Mouse (Mus musculus): ENCODE data around the gene Rhob.
A peak's percentile ranks its signal among the peaks of the same experiment; 100 is the strongest.

Gene Rhob

DNA sequence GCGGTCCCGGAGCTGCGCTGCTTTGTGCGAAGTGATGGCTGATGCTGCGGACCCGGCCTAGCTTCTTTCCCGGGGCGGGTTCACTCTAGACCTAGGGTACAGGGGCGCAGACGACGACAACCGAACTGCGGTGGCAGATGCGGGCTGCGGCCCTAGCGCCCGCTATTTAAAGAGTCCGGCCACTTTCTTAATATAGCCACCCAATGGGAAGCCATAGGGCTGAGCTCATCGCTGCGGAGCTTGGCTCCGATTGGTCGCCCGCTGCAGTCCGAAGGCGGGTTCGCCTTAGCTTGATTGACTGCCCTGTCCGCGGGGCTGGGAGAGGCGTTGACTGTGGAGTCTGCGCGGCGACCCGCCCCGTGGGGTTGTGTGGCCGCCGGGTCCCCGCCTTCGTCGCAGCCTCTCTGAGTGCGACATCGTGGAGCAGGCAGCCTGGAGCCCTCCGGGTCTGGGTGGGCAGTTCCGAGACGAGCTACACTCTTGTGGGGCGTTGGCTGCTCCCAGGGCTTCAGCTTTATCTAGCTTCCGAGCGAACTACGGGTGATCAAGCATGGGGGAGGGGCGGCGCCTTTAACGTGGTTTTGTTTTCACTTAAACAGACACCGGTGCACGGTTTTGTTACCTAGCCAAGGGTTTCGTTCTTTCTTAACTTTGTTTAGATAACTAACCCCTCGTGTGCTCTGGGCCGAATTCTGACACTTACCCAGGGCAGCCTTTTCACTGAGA lies at the start of gene Rhob:
TSS of gene Rhob (minus strand) at position 139 of the 726 bp plus-strand sequence.
- DNase-seq: peak; percentile 97 to 99

DNA sequence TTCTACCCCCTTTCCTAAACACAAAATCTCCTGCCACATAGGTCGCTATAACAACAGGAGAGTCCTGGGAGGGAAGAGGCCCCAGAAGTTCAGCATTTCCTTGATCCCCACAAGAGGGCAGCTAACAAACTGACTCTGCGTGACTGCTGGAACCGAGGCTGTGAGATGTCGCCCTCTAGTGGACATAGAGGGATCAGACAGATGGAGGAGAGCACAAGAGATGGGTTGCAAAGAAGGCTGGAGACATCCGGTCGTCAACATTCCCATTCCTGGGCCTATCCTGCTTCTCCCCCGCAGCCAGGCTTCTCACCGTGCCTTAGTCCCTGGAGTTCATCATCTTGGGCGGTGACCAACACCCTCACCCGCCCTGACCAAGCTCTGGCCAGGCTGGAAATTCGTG lies 47.5 kb upstream of the Rhob start:
- peak; percentile 69 to 83 for DNase-seq

DNA sequence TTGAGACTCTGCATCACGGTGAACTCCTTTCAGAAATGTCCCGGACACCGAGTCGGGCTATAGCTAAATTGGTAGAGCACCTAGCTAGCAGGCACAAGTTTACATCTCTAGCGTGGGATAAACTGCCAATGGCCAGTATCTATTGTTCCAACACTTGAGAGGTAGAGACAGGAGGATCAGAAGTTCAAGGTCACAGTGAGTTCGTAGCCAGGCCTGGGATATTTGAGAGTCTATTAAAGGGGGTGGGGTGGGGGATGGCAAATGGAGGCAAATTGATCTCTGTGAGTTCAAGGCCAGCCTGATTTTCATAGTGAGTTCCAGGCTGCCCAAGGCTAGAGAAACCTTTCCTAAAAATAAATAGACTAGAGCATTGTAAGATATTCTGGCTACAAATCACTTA lies 47.0 kb upstream of the Rhob start:
- no peak for DNase-seq

DNA sequence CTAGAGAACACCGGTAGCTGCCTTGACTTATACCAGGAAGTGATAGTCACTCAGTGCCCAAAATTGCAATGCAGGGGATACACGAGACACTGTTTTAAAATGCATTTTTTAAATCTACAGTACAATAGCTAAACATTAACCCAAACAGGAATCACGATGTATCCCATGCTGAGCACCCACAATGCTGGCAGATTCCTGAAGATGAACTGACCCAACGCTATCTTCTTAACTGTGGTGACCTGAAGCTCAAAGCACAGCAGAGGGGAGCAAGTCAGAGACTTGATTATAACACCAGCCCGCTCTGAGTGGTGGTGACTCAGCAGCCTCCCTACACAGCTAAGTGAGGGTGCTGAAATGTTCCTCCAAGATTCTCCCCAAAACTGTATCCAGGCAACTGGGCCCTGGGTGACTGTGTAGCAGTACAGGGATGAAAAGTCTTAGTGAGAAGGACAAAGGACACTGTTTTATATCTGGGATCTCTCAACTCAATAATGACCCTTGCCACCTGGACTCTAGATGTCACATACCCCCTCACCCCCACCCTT lies 45.3 kb upstream of the Rhob start:
- DNase-seq: no peak

DNA sequence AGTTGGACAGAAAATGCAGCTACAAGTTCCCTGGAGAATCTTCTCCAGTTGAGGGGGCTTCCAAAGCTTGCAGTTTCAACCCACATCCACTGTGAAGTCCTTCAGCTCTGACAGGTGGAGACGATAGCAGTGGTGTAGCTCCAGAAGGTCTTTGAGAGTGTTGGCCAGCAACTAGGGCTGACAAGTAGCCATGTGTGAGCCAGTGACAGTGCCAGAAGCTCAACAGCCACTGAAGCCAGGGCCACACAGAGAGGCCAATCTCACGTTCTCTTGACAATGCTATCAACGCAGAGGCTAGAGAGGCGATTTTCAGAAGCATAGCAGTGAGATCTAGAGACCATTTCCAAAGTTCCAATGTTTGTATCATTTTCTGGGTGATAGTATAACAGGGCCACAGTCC lies 42.6 kb upstream of the Rhob start:
- DNase-seq: no peak

DNA sequence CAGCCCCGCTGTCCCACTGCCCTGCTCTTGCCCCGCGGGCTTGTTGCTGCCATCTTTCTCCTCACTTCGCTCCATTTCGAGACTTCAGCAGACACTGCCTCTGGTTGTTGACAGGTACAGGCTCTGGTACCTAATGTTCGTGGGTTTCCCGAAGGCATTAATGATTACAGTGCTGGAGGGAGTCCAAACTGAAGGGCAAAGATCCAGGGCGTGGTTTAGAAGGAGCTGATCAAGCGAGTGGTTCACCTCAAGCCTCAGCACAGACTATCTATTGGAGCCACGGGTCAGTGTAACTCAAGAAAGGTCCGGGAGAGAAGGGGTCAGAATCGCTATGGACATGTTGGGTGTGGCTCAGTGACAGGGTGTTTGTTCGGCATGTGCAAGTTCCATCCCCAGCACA lies 39.7 kb upstream of the Rhob start:
- no peak for DNase-seq

DNA sequence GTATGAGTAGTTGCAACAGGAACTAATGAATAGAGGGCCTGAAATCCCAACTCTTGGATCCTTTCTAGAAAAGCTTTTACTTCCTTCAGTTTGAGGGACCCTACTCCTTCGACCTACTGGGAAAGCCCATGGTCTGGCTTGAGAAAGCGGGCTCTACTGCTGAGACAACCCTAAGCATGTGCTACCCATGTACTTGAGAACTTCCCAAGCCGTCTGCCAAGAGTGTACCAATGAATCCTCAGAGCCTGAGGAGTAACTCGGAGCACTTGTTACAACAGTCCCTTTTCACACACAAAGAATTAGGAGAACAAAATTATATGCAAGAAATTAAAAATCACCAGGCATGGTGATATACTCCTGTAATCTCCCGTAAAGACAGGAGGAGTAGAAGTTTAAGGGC lies 37.5 kb upstream of the Rhob start:
- no peak for DNase-seq

DNA sequence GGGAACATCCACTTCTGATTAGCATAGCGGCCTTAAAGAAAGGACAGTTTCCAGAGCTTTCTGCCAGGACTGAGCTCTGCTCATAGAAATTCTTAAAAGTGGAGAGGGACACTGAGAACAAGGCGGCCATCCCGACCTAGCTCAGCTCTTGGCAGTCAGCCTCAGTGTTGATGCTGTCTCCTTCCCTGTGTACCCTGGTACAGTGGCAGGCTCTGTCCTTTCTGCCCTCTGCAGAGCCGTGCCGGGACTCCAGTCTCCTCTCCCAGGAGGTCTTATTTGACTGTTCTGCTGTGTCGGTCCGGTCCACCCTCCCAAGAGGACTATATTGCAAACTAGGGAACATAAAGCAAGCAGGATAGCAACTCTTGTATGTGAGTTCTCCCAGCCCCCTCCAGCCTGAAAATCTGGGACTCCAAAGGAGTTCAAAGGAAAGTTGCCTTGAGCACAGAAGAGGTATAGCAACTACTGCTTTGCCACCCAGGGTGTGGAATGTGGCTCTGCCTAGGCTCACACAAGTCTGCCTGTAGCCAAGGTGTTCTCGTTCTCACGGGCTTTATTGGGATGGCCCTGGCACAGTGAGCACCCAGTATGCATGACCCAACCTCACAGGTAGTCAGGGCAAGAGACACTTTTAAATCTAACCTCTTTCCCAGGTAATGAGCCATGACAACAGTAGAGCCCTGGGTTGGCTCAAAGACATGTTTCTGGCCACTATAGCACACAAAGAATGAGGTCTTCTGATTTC lies 36.6 kb upstream of the Rhob start:
- DNase-seq: no peak

DNA sequence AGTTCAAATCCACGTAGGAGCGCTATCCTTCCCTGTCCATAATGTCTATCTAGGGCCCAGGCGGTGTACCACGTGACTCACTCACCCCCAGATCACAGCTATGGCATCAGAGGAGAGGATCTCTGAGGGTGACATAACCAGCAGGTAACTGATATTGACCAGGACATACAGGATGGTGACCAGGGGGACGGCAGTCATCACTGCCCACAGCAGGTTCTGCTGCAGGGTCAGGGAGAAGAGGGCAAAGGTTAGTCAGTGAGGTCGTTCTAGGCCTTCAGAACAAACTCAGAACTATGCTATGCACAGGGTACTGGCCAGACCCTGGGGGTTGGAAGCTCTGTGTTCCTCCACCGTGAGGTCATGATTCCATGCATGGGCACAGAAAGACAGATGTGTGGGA lies 35.8 kb upstream of the Rhob start:
- DNase-seq: no peak

DNA sequence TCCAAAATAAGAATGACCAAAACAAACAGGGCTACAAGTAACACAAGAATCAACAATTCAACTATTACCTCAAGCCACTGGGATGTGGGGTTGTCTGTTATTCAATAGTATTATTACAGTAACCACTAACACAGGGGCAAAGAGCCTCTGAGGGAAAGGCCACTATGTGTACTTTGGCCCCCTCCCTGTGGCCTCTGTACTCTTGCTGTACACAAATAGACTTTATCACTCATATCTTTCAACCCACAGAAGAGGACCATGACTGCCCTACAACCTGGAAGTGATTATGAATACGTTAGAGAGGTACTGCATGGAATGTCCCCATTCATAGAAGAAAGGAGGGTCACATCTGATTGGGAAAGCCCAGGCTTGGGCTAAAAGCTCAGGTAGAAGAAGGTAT lies 35.1 kb upstream of the Rhob start:
- no peak for DNase-seq

DNA sequence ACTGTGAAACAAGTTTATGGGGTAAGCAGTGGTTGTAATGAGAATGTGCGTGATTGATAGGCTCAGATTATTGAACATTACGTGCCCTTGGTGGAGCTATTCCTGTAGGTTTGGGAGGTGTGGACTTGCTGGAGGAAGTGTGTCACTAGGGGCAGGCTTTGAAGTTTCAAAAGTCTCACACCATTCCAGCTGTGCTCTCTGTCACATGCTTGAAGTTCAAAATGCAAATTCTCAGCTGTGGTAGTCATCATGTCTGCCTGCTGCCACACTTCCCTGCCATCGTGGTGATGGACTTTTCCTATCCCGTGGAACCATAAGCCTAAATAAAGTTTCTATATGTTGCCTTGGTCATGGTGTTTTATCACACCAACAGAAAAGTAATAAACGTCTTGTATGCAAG lies 28.0 kb upstream of the Rhob start:
- DNase-seq: no peak

DNA sequence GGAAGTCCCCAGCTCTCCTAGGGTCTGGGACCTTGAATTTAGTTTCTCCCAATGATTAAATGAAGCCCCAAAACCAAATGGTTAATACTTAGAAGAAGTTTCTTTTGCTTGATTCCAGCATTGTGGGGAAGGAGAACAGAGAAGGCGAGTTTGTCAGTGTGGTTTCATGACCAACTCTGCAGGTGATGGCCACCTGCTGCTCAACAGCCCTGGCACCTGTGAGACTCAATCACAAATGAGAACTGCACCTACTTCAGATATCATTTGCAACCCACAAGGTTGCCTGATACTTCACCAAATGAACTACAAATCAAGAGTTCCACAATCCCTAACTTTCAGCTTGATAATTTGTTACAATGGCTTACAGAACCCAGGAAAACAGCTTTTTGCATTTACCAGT lies 27.4 kb upstream of the Rhob start:
- DNase-seq: no peak

DNA sequence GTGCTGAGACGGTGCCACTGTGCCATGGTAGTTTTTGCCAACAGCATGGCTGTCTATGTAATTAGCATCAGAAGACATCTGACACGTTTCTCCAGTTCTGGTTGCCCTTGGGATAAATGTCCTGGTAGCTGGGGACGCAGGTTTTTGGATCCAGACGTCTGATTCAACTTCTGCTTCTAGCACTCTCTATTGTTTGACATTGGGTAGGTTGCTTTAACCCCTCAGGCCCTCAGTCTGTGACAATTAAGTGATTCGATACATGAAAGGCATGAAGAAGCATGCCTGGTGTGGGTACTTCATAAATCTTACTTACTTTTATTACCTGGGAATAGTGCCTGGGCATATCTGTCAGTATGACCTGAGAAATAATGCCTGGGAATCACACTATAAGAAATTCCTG lies 24.3 kb upstream of the Rhob start:
- no peak for DNase-seq

DNA sequence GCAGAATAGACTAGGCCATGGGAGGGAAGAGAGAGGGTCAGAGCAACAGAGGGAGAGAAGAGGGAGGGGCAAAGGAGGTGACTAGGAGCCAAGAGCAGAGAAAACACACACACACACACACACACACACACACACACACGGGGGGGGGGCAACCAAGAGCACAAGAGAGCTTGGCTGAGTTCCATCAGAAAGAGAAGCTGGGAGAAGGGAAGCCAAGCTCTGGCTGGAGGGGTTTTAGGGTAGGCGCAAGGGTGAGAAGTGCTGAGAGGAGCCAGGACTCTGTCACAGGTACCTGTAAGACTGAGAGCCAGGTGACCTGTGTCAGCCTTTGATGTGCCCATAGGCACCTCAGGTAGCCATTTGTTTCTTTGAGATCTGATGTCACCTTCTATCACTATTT lies 22.9 kb upstream of the Rhob start:
- no peak for DNase-seq

DNA sequence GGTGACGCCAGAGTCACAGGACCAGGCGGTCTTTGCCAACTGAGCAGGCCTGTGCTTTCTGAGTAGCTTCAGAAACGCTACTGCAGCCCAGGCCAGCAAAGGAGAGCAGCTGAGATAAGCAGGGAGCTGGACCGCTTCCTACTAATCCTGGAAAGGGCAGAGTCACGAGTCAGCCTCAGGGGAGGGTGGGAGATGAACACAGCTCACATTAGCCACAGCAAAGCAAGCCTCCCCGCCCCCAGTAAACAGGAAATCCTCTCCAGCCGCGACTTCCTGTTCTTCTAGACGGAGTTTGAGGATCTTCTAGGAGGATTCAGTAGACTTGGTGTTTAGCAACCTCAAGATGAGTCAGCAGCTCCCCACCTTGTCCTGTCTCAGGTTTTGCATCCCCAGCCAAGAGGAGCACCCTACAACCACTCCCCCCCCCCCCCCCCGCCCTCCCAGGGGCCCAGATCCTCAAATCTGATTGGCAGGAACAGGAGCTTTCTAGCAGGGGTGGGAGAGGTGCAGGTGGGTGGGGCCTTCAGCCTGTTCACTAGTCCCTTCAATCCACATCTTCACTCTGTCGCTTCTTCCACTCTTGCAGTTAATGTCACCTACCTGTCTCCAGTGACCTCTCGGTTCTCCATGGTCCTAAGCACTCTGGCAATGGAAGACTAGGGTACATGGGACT lies 21.7 kb upstream of the Rhob start:
- peak; percentile 79 to 84 for DNase-seq

DNA sequence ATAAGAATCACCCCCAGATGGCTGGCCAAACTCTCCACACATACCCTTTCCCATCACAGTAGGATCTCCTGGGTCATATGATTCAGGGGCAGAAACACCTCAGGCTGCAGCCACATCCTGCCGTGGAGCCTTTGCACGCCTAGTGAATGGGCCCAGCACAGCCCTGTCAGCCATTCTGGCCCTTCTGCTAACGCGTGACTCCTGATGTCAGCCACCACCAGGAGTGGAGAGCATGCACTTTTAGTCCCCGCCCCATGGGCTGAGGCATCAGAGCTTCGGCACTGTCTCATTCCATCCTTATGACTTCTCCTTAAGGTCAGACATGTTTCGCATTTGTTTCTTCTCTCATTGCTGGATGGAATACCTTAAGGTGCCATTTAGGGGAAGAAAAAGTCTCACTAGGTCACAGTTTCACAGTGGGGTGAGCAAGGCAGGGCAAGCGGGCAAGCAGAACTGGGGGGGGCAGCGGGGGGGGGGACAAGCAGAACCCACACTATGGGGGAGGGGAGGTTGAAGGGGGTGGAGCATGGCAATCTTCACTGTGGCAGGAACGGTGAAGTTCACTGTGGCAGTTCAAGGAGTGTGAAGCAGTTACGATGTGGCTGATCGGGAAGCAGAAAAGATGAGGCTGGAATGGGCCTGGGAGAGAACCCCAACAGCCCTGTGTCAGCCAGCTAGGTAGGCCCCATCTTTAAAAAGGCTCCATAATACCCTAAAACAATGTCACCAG lies 19.8 kb upstream of the Rhob start:
- DNase-seq: no peak

DNA sequence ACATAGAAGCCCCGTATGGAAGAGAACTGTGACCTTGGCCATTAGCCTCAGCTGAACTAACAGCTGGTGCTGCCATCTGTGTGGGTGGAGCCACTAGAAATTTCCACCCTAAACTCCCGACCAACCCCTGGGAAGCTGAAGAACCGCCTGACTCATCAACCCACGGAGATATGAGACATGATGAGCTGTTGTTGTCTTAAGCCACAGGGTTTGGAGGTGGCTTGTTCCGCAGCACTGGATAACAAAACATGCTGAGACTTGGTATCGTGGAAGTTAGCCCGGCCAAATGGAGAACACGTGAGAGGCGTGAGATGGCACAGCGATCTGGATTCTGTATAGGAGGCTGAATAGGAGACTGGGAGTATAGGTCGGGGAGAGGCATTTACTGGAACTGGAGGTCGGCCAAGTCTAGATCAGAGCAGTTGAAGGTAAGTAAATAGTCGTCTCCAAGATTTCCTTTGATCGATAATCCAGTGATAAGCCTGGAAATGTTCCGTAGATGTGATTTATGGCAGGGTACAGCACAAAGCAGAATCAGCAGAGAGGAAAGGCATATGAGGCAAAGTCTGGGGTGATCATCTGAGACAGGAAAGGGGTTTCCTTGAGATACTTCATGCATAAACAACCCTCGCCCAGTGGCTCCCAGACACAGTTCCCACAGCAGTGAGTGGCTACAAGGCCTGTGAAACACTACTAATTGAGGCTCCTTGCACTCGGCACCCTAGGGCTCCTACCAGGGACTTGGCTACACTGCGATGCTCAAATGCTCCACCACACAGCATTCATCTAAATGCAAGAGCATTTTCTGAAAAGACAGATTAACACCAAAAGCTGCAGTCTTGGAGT lies 11.5 kb upstream of the Rhob start:
- DNase-seq: peak in 1 of 2 experiments; percentile 44

DNA sequence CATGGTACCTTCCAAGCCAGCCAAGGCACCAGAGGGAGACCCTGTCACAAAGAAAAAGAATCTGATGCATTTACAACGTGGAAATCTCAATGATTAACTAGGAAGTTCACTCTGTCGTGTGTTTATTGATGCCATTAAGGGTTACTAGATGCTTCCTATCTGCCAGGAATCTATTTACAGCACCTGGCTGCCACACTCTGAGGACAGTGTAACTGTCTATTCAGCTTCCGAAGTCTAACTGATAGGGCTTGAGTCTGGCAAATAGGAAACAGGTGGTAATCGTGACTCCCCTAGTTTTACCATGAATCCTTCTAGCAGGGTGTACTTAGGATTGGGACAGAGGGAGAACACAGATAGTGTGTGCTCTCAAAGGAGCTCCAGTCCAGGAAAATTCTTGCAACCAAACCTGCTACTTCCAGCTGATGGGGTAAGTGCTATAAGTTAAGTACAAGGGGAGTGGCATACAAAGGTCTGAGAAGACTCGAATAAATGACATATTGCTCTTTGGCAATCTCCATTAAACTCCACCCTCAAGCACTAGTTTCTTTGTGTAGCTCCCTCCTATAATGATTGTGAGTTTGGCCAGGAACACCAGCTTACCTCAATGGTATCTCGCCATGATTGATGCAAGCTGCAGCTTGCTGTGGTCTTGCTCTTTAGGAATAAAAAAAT lies 10.6 kb upstream of the Rhob start:
- DNase-seq: no peak

DNA sequence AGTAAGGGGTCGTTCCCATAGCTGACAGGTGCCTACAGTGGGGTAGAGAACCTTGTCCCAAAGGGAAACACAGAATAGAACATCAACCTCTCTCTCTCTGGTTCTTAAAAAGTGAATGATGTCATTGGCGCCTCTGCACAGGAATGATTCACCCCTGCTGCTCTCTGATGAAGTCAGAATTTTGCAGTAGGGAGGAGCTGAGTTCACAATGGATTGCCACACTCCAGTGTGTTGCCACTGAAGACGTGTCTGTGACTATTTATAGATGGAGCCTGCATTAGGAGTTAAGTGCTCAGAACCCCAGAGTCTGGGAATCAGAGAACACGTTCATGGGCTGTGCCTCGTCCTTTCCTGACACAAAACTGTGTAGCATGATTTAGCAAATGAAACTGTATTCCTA lies 9.9 kb upstream of the Rhob start:
- peak in 1 of 2 experiments; percentile 45 for DNase-seq

DNA sequence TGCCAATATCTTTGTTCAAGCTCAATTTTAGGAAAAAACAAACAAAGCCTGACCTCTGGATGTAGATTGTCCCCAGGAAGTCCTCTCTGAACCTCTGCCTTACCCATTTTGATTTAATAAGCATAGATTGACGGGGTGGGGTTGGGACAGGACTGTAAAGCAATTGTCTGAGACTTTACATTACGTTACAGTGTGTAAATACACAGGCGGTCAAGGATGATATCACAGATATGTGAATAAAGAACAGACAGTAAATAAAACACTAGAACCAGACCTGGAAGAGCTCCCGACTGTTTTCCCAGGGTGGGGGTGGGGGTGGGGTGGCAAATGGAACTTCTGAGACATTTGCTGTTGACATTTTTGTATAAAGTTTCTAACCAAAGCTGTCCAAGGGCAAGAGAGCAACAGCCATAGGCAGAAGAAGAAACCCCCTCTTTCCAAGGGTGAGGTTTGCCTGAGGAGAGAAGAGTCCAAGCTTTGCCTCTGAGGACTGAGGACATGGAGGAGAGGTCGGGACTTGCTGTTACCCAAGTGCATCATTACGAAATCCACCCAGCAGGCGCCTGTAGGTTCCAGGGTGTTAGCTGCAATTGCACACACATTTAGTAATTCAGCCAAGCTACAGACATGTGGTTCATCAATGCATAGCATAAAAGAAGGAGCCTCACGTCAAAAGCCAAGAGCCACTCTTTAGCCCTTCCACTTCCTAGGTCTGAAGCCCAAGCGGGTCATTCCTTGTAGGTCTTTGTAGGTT lies 7.3 kb upstream of the Rhob start:
- peak; percentile 55 to 70 for DNase-seq

DNA sequence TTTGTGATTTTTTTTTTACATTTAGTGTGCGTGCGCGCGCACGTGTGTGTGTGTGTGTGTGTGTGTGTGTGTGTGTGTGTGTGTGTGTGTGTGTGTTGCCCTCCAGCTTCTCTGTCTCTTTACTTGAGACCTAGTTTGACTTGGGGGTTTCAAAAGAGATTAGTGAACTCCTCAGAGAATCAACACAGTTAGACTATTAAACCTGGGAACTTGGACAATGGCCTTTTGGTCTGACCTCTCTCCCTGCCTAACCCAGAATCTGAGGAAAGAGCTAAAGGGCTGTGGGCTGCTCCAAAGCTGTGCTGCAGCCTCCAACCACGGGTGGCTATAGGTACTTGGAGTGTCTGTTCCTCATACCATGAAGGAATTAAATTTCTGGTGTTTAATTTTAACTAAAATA lies 4.3 kb upstream of the Rhob start:
- no peak for DNase-seq

Measured in lung, postnatal 4 days (tissue).